8 mouse cellular contexts compared by ENCODE assay signal in the genomic region with DNA sequence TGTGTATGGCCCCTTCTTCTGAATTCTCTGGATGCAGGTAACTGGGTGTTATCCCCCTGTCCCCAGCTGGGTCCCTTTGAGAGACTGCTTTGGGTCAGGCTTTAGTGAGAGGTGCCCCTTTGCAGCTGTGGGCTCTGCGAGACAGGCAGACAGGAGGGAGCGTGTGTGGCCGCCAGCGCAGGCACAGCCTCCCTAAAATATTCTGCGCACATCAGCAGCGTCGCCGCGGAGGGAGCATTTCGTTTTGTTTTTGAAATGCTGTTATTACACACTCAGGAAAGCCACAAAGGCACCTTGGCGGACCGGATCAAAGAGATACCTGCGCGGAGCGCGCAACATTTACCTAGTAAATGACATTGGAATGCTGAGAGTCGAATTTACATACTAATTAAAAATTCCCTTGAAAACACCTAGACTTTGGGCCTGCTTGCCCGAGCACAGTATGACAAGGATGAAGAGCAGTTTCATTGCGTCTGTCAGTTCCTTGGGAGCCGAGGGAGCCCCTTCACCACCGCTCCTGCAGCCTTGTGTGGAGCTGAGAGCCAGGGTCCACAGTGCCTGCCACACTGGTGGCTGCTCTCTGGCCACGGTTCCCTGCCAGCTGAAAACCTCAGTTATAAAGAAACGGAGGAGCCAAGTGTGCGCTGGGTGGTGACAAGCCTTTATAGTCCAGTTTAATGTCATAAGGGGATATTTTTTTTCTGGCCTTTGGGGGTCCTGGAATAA.
DNase-seq lines count a peak whose midpoint lies in the region; ATAC-seq lines count a peak whose summit lies in the region.
"Had no signal": no experiment of that assay in that cellular context is flagged by ENCODE, and none has a peak within 500 bp of the region (broad histone marks: within the 10 kb centered on the region; RNA-seq: fewer than 3 reads in every experiment).

No protein-coding gene starts in this region.

- no peaks in the 10 kb centered on the region for H3K9me3 ChIP-seq in kidney, embryonic 15.5 days (replicated peaks)
- H3K9me3 ChIP-seq in embryonic facial prominence, embryonic 12.5 days: no peaks in the 10 kb centered on the region
- no peaks in the 10 kb centered on the region for H3K9me3 ChIP-seq in hindbrain, embryonic 10.5 days
- no peaks in the 10 kb centered on the region for H3K9me3 ChIP-seq in midbrain, embryonic 14.5 days (ENCODE audit: control insufficient read depth, low read length)

- 13% methylated on average over 24 of the region's 24 CpGs for WGBS in kidney, embryonic 15.5 days
- WGBS in embryonic facial prominence, embryonic 12.5 days: 15% methylated on average over 24 of the region's 24 CpGs
- 16% methylated on average over 24 of the region's 24 CpGs for WGBS in hindbrain, embryonic 10.5 days
- WGBS in midbrain, embryonic 14.5 days: 10% methylated on average over 24 of the region's 24 CpGs

- H3K27me3 ChIP-seq in kidney, embryonic 15.5 days: peaks cover 35% of the 10 kb centered on the region
- H3K27me3 ChIP-seq in embryonic facial prominence, embryonic 12.5 days: peaks cover 17% of the 10 kb centered on the region; the same call in 1 of the 2 replicates
- peaks cover 28% of the 10 kb centered on the region for H3K27me3 ChIP-seq in hindbrain, embryonic 10.5 days (ENCODE audit: insufficient read depth, poor library complexity, severe bottlenecking)
- H3K27me3 ChIP-seq in midbrain, embryonic 14.5 days (ENCODE audit: control insufficient read depth, insufficient read depth, low read length): no peaks in the 10 kb centered on the region; the same call in 1 of the 2 replicates

- H3K27ac ChIP-seq in kidney, embryonic 15.5 days: no peak overlapping the region
- no peak overlapping the region for H3K27ac ChIP-seq in embryonic facial prominence, embryonic 12.5 days
- no peak overlapping the region for H3K27ac ChIP-seq in hindbrain, embryonic 10.5 days
- H3K27ac ChIP-seq in midbrain, embryonic 14.5 days (replicated peaks; ENCODE audit: low read depth, low read length): peak overlapping the region; percentile 71

- H3K4me2 ChIP-seq in kidney, embryonic 15.5 days: peak overlapping the region; percentile 44
- H3K4me2 ChIP-seq in embryonic facial prominence, embryonic 12.5 days (replicated peaks): peak overlapping the region; percentile 40
- peak overlapping the region; percentile 51 for H3K4me2 ChIP-seq in midbrain, embryonic 14.5 days (ENCODE audit: low read length)

- no peaks in the 10 kb centered on the region for H3K36me3 ChIP-seq in kidney, embryonic 15.5 days
- H3K36me3 ChIP-seq in embryonic facial prominence, embryonic 12.5 days: no peaks in the 10 kb centered on the region
- no peaks in the 10 kb centered on the region for H3K36me3 ChIP-seq in hindbrain, embryonic 10.5 days
- H3K36me3 ChIP-seq in midbrain, embryonic 14.5 days (ENCODE audit: control insufficient read depth, insufficient read depth, low read length): no peaks in the 10 kb centered on the region

- ATAC-seq in kidney, embryonic 15.5 days (replicated peaks; ENCODE audit: low FRiP score): no peak
- no peak for ATAC-seq in embryonic facial prominence, embryonic 12.5 days (ENCODE audit: insufficient number of reproducible peaks, insufficient read depth, low FRiP score, low TSS enrichment)
- 0 out of 2 replicates have a peak, but pooled peaks have one; percentile 32 for ATAC-seq in midbrain, embryonic 14.5 days (ENCODE audit: low FRiP score, low TSS enrichment)

- peak overlapping the region; percentile 9; the same call in 1 of the 2 replicates for H3K4me3 ChIP-seq in kidney, embryonic 15.5 days (replicated peaks)
- H3K4me3 ChIP-seq in embryonic facial prominence, embryonic 12.5 days: no peak overlapping the region
- H3K4me3 ChIP-seq in hindbrain, embryonic 10.5 days: peak overlapping the region; percentile 30
- peak overlapping the region; percentile 14; the same call in 1 of the 2 replicates for H3K4me3 ChIP-seq in midbrain, embryonic 14.5 days (replicated peaks; ENCODE audit: low read depth, low read length)

- no peak for DNase-seq in kidney, postnatal 14 days
- no peak for DNase-seq in hindbrain, embryonic 10.5 days (ENCODE audit: low spot score)
- peak; percentile 72 for DNase-seq in midbrain, embryonic 14.5 days
- no peak for DNase-seq in right cerebral cortex, adult 18-20 months
- DNase-seq in frontal cortex, postnatal 10 days (ENCODE audit: low spot score in 2 of 2): no peak
- DNase-seq: adrenal gland, postnatal 36 days had no signal

- H3K9ac ChIP-seq in kidney, embryonic 15.5 days: no peak overlapping the region
- 0 out of 2 replicates have a peak overlapping the region, but pooled peaks have one; percentile 15 for H3K9ac ChIP-seq in embryonic facial prominence, embryonic 12.5 days
- H3K9ac ChIP-seq in midbrain, embryonic 14.5 days (replicated peaks; ENCODE audit: low read length): peak overlapping the region; percentile 26; the same call in 1 of the 2 replicates

- H3K4me1 ChIP-seq in kidney, embryonic 15.5 days: peaks cover 10% of the 10 kb centered on the region
- H3K4me1 ChIP-seq in embryonic facial prominence, embryonic 12.5 days: peaks cover 24% of the 10 kb centered on the region; the same call in 1 of the 2 replicates
- H3K4me1 ChIP-seq in hindbrain, embryonic 10.5 days (replicated peaks): peaks cover 15% of the 10 kb centered on the region
- H3K4me1 ChIP-seq in midbrain, embryonic 14.5 days (ENCODE audit: control insufficient read depth, insufficient read depth, low read length): peaks cover 11% of the 10 kb centered on the region
